Mouse (Mus musculus) midbrain, embryonic 16.5 days (tissue): ENCODE data around the gene Smc4. TPM values are rescaled to one million over a fixed set of nuclear protein-coding genes. Genes with fewer than 3 reads are reported as not detected.

Source experiments
- ATAC-seq: fragments of 200-750 bp; cut with Nextera tagmentation; 2 replicates; pipeline ENCODE4 v1.8.0; 2017; ENCODE audit warnings: moderate TSS enrichment
- H3K27ac ChIP-seq: fragments of 300-500 bp; sonication (generic); 2 replicates; pipeline ENCODE4 v1.5.1; 2014; ENCODE audit warnings: mild to moderate bottlenecking, low read length, mixed read lengths
- H3K27me3 ChIP-seq: fragments of 300-500 bp; sonication (generic); 2 replicates; pipeline ENCODE4 v1.6.1; 2014; ENCODE audit warnings: low read depth, low read length, mixed read lengths; ENCODE audit not compliant: control insufficient read depth, insufficient read depth
- H3K36me3 ChIP-seq: fragments of 300-500 bp; sonication (generic); 2 replicates; pipeline ENCODE4 v1.6.1; 2014; ENCODE audit warnings: mild to moderate bottlenecking, low read length, moderate library complexity, mixed read lengths; ENCODE audit not compliant: control insufficient read depth, insufficient read depth
- H3K4me1 ChIP-seq: fragments of 300-500 bp; sonication (generic); 2 replicates; pipeline ENCODE4 v1.6.1; 2014; ENCODE audit warnings: mild to moderate bottlenecking, low read length, mixed read lengths; ENCODE audit not compliant: control insufficient read depth, insufficient read depth
- H3K4me2 ChIP-seq: fragments of 300-500 bp; sonication (generic); 2 replicates; pipeline ENCODE4 v1.6.1; 2014; ENCODE audit warnings: mild to moderate bottlenecking, low read length, mixed read lengths
- H3K4me3 ChIP-seq: fragments of 300-500 bp; sonication (generic); 2 replicates; pipeline ENCODE4 v1.5.1; 2014; ENCODE audit warnings: low read depth, mild to moderate bottlenecking, low read length, moderate library complexity, mixed read lengths
- H3K9ac ChIP-seq: fragments of 300-500 bp; sonication (generic); 2 replicates; pipeline ENCODE4 v1.6.1; 2014; ENCODE audit warnings: low read depth, low read length, mixed read lengths
- H3K9me3 ChIP-seq: fragments of 300-500 bp; sonication (generic); replicated peaks from 2 replicates; pipeline ENCODE4 v1.6.1; 2014; ENCODE audit warnings: mild to moderate bottlenecking, low read length, mixed read lengths; ENCODE audit not compliant: control insufficient read depth, poor library complexity, severe bottlenecking
- WGBS: fragments of 180-500 bp; shearing (Covaris S2); extraction: QIAGEN DNeasy Blood & Tissue Kit; methylation state at CpG from one replicate; pipeline ENCODE4 v1.1.7; 2014; 5-methylcytosine and 5-hydroxymethylcytosine counted together
- polyA plus RNA-seq: library from polyadenylated mRNA; unstranded; fragments of >200 nt; fragmentation: Nextera tagmentation; extraction: Ambion mirVana; gene quantifications from 2 replicates; pipeline ENCODE4 v1.2.1, GENCODE M21; 2015

The Smc4 gene
- polyA plus RNA-seq, 1 experiment from 2014 or later, result 23.4 TPM

GRCm38 (mm10) chr3:68974639-68975532 is 29.7 kb upstream of the Smc4 start:
- Histone ChIP-seq H3K27me3 (no peaks in the 10 kb centered on the region), H3K4me1 (no peaks in the 10 kb centered on the region), H3K4me2 (no peak overlapping the region), H3K9me3 (no peaks in the 10 kb centered on the region), H3K36me3 (no peaks in the 10 kb centered on the region), H3K4me3 (no peak overlapping the region), H3K9ac (no peak overlapping the region), H3K27ac (no peak overlapping the region)
- ATAC-seq, result no peak
- whole genome bisulfite sequencing, result 93% methylated on average over 8 of the region's 8 CpGs

- no peaks in the 10 kb centered on the region for H3K4me1 ChIP-seq
- no peak overlapping the region for H3K4me3 ChIP-seq
- no peaks in the 10 kb centered on the region for H3K9me3 ChIP-seq
- no peaks in the 10 kb centered on the region for H3K36me3 ChIP-seq
- 53% methylated on average over 9 of the region's 9 CpGs for WGBS
- H3K27me3 ChIP-seq, result no peaks in the 10 kb centered on the region
- H3K4me2 ChIP-seq, result no peak overlapping the region
- no peak overlapping the region for H3K27ac ChIP-seq
- H3K9ac ChIP-seq, result no peak overlapping the region
- ATAC-seq, result no peak
Observed at GRCm38 (mm10) chr3:68975533-68976490, 28.7 kb upstream of the Smc4 start.

GRCm38 (mm10) chr3:68977696-68978095 is 26.8 kb upstream of the Smc4 start:
- no peak for ATAC-seq
- H3K4me1 ChIP-seq, result no peaks in the 10 kb centered on the region
- no peaks in the 10 kb centered on the region for H3K36me3 ChIP-seq
- no peaks in the 10 kb centered on the region for H3K9me3 ChIP-seq
- H3K27me3 ChIP-seq, result no peaks in the 10 kb centered on the region
- no peak overlapping the region for H3K9ac ChIP-seq
- 92% methylated on average over 4 of the region's 4 CpGs for WGBS
- no peak overlapping the region for H3K4me2 ChIP-seq
- no peak overlapping the region for H3K4me3 ChIP-seq
- no peak overlapping the region for H3K27ac ChIP-seq

GRCm38 (mm10) chr3:68979187-68979586 is 25.4 kb upstream of the Smc4 start:
- Histone ChIP-seq H3K4me2 (no peak overlapping the region), H3K9ac (no peak overlapping the region)

GRCm38 (mm10) chr3:68980898-68981297 is 23.6 kb upstream of the Smc4 start:
- WGBS, result 80% methylated on average over 9 of the region's 9 CpGs
- no peak for ATAC-seq
- no peaks in the 10 kb centered on the region for H3K36me3 ChIP-seq
- no peaks in the 10 kb centered on the region for H3K4me1 ChIP-seq
- no peak overlapping the region for H3K4me2 ChIP-seq
- no peaks in the 10 kb centered on the region for H3K9me3 ChIP-seq
- H3K4me3 ChIP-seq, result no peak overlapping the region
- no peak overlapping the region for H3K27ac ChIP-seq
- H3K9ac ChIP-seq, result no peak overlapping the region
- H3K27me3 ChIP-seq, result no peaks in the 10 kb centered on the region

More at GRCm38 (mm10) chr3:68979187-68979586, 25.4 kb upstream of the Smc4 start:
- no peaks in the 10 kb centered on the region for H3K9me3 ChIP-seq
- no peak overlapping the region for H3K27ac ChIP-seq
- no peaks in the 10 kb centered on the region for H3K27me3 ChIP-seq
- no peak for ATAC-seq
- no peaks in the 10 kb centered on the region for H3K4me1 ChIP-seq
- WGBS, result 96% methylated on average over 10 of the region's 10 CpGs
- no peak overlapping the region for H3K4me3 ChIP-seq
- no peaks in the 10 kb centered on the region for H3K36me3 ChIP-seq

- Histone ChIP-seq H3K4me2 (no peak overlapping the region), H3K4me3 (no peak overlapping the region), H3K9ac (no peak overlapping the region), H3K9me3 (no peaks in the 10 kb centered on the region), H3K4me1 (no peaks in the 10 kb centered on the region), H3K27ac (no peak overlapping the region), H3K36me3 (no peaks in the 10 kb centered on the region), H3K27me3 (no peaks in the 10 kb centered on the region)
- ATAC-seq, result no peak
- 92% methylated on average over 2 of the region's 2 CpGs for WGBS
Observed at GRCm38 (mm10) chr3:68986550-68986949, 18.0 kb upstream of the Smc4 start.

- Histone ChIP-seq H3K4me2 (no peak overlapping the region), H3K4me1 (peaks cover 9% of the 10 kb centered on the region; the same call in 1 of the 2 replicates), H3K27me3 (no peaks in the 10 kb centered on the region), H3K9ac (no peak overlapping the region), H3K36me3 (no peaks in the 10 kb centered on the region), H3K27ac (no peak overlapping the region), H3K4me3 (no peak overlapping the region), H3K9me3 (no peaks in the 10 kb centered on the region)
- no peak for ATAC-seq
- 91% methylated on average over 4 of the region's 4 CpGs for WGBS
Observed at GRCm38 (mm10) chr3:69002781-69003180, 1.8 kb upstream of the Smc4 start.

- H3K36me3 ChIP-seq, result no peaks in the 10 kb centered on the region
- peaks cover 9% of the 10 kb centered on the region; the same call in 1 of the 2 replicates for H3K4me1 ChIP-seq
- H3K27ac ChIP-seq, result peak overlapping the region; percentile 85
- WGBS, result 0% methylated on average over 7 of the region's 7 CpGs
- ATAC-seq, result peak; percentile 49
- H3K4me2 ChIP-seq, result peak overlapping the region; percentile 72
- H3K9me3 ChIP-seq, result no peaks in the 10 kb centered on the region
- peak overlapping the region; percentile 97 for H3K4me3 ChIP-seq
- no peaks in the 10 kb centered on the region for H3K27me3 ChIP-seq
- H3K9ac ChIP-seq, result peak overlapping the region; percentile 73
Observed at GRCm38 (mm10) chr3:69004055-69004436, 492 bp upstream of the Smc4 start.
